Mouse (Mus musculus) cerebellum, adult 9-11 months (tissue): ENCODE results near the gene Dolpp1.

Experiments used
- DNase-seq: peaks from one replicate; pipeline ENCODE4 v3.0.0; 2022

Dolpp1 gene

GRCm38 (mm10) chr2:30392114-30392576 is at the start of gene Dolpp1:
TSS of gene Dolpp1 (plus strand) at chr2:30392254.
- peak; percentile 99 for DNase-seq

GRCm38 (mm10) chr2:30342544-30342943 is 49.5 kb upstream of the Dolpp1 start:
- DNase-seq = peak; percentile 79

GRCm38 (mm10) chr2:30343601-30344137 is 48.4 kb upstream of the Dolpp1 start:
- DNase-seq = peak; percentile 77

- no peak for DNase-seq
Measured at GRCm38 (mm10) chr2:30345971-30346676, 45.9 kb upstream of the Dolpp1 start.

GRCm38 (mm10) chr2:30349196-30349595 is 42.9 kb upstream of the Dolpp1 start:
- peak; percentile 13 for DNase-seq

- peak; percentile 11 for DNase-seq
Measured at GRCm38 (mm10) chr2:30351149-30351548, 40.9 kb upstream of the Dolpp1 start.

- DNase-seq = peak; percentile 89
Measured at GRCm38 (mm10) chr2:30355861-30356260, 36.2 kb upstream of the Dolpp1 start.

- no peak for DNase-seq
Measured at GRCm38 (mm10) chr2:30356266-30356665, 35.8 kb upstream of the Dolpp1 start.

- peak; percentile 62 for DNase-seq
Measured at GRCm38 (mm10) chr2:30356906-30357305, 35.1 kb upstream of the Dolpp1 start.

- peak; percentile 82 for DNase-seq
Measured at GRCm38 (mm10) chr2:30357552-30358510, 34.2 kb upstream of the Dolpp1 start.

GRCm38 (mm10) chr2:30358533-30359531 is 33.2 kb upstream of the Dolpp1 start, which contains the start of gene Sh3glb2:
TSS of gene Sh3glb2 (minus strand) at chr2:30359337.
- peak; percentile 93 for DNase-seq

GRCm38 (mm10) chr2:30360626-30361025 is 31.4 kb upstream of the Dolpp1 start:
- peak; percentile 53 for DNase-seq

- no peak for DNase-seq
Measured at GRCm38 (mm10) chr2:30362865-30363264, 29.2 kb upstream of the Dolpp1 start.

GRCm38 (mm10) chr2:30363773-30364650 is 28.0 kb upstream of the Dolpp1 start, which contains the start of gene Miga2:
TSS of gene Miga2 (plus strand) at chr2:30364233.
- peak; percentile 99 for DNase-seq

GRCm38 (mm10) chr2:30365281-30366069 is 26.6 kb upstream of the Dolpp1 start:
- peak; percentile 46 for DNase-seq

GRCm38 (mm10) chr2:30366203-30366602 is 25.9 kb upstream of the Dolpp1 start:
- DNase-seq = peak; percentile 51

GRCm38 (mm10) chr2:30371544-30371943 is 20.5 kb upstream of the Dolpp1 start:
- no peak for DNase-seq

GRCm38 (mm10) chr2:30372726-30373125 is 19.3 kb upstream of the Dolpp1 start:
- DNase-seq = no peak

GRCm38 (mm10) chr2:30375893-30376292 is 16.2 kb upstream of the Dolpp1 start:
- no peak for DNase-seq

GRCm38 (mm10) chr2:30377721-30378120 is 14.3 kb upstream of the Dolpp1 start:
- no peak for DNase-seq
